Mouse (Mus musculus): ENCODE measurements around the gene Etfb.

DNA sequence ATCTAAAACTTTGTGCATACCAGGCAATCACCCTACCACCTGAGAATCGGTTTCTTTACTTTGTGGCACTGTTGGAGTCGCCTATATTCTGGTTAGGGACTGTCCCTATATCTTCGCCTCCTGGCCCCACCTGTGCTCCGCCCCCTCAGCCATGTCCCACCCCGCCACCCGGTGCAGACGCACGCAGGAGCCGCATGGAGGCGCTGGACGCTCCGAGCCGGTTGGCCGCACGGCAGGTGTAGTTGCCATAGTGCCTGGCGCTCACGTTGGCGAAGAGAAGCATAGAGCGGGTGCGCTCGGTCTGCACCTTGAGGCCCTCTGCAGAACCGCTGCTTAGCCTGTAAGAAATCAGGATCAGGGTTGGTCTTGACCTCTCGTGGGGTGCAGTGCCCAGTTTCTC, 31.8 kb downstream of the Etfb start:
- no peak for TF ChIP-seq POLR2AphosphoS2 (IDR thresholded peaks at IDR 0.05; ENCODE audit: low read depth, low read length)
- no peak; a peak in 1 of 4 replicates for TF ChIP-seq CTCF (conservative IDR thresholded peaks at IDR 0.05 in 1 of 2, IDR thresholded peaks at IDR 0.05 in 1 of 2; ENCODE audit: low read depth in 2 of 2, low read length in 2 of 2)
- no peak for TF ChIP-seq ZC3H11A (IDR thresholded peaks at IDR 0.05; ENCODE audit: low read depth, low read length)
- TF ChIP-seq ZNF384 (IDR thresholded peaks at IDR 0.05; ENCODE audit: low read depth, low read length): no peak
- TF ChIP-seq ELF1 (IDR thresholded peaks at IDR 0.05; ENCODE audit: low read depth, low read length): no peak
- TF ChIP-seq CHD2 (IDR thresholded peaks at IDR 0.05; ENCODE audit: low read length): no peak
- TF ChIP-seq GABPA (IDR thresholded peaks at IDR 0.05; ENCODE audit: insufficient replicate concordance, low read depth, low read length): no peak
- no peak for TF ChIP-seq E2F4 (IDR thresholded peaks at IDR 0.05; ENCODE audit: insufficient replicate concordance, low read depth, low read length)
- TF ChIP-seq JUND (conservative IDR thresholded peaks at IDR 0.05; ENCODE audit: low read depth, low read length): no peak
- no peak for TF ChIP-seq MXI1 (IDR thresholded peaks at IDR 0.05; ENCODE audit: low read depth, low read length)

Measured in CH12.LX (cell line).